Mouse (Mus musculus) neural tube, embryonic 14.5 days (tissue): ENCODE data around the gene Taf4. TPM values are rescaled to one million over a fixed set of nuclear protein-coding genes. Genes with fewer than 3 reads are reported as not detected.

Experiments used
- ATAC-seq: fragments of 200-750 bp; cut with Nextera tagmentation; 2 replicates; pipeline ENCODE4 v1.8.0; 2017; ENCODE audit warnings: low read depth, mild to moderate bottlenecking, moderate TSS enrichment, moderate library complexity
- H3K27ac ChIP-seq: fragments of 300-500 bp; sonication (generic); 2 replicates; pipeline ENCODE4 v1.5.1; 2014; ENCODE audit warnings: low read depth, mild to moderate bottlenecking, control low read depth, low read length, moderate library complexity, mixed read lengths
- H3K27me3 ChIP-seq: fragments of 300-500 bp; sonication (generic); 2 replicates; pipeline ENCODE4 v1.6.1; 2014; ENCODE audit warnings: low read length; ENCODE audit not compliant: control insufficient read depth, insufficient read depth
- H3K36me3 ChIP-seq: fragments of 300-500 bp; sonication (generic); 2 replicates; pipeline ENCODE4 v1.6.1; 2014; ENCODE audit warnings: low read length, mixed read lengths; ENCODE audit not compliant: control insufficient read depth, insufficient read depth
- H3K4me1 ChIP-seq: fragments of 300-500 bp; sonication (generic); 2 replicates; pipeline ENCODE4 v1.6.1; 2014; ENCODE audit warnings: low read length; ENCODE audit not compliant: control insufficient read depth, insufficient read depth
- H3K4me2 ChIP-seq: fragments of 300-500 bp; sonication (generic); 2 replicates; pipeline ENCODE4 v1.6.1; 2014; ENCODE audit warnings: mild to moderate bottlenecking, low read depth, low read length, control low read depth
- H3K4me3 ChIP-seq: fragments of 300-500 bp; sonication (generic); 2 replicates; pipeline ENCODE4 v1.5.1; 2014; ENCODE audit warnings: low read depth, low read length, control low read depth, mixed read lengths
- H3K9ac ChIP-seq: fragments of 300-500 bp; sonication (generic); replicated peaks from 2 replicates; pipeline ENCODE4 v1.6.1; 2014; ENCODE audit warnings: low read depth, mild to moderate bottlenecking, control low read depth, low read length, mixed read lengths
- H3K9me3 ChIP-seq: fragments of 300-500 bp; sonication (generic); 2 replicates; pipeline ENCODE4 v1.6.1; 2016; ENCODE audit warnings: low read length; ENCODE audit not compliant: control insufficient read depth
- WGBS: fragments of 180-500 bp; shearing (Covaris S2); extraction: QIAGEN DNeasy Blood & Tissue Kit; methylation state at CpG from one replicate; pipeline ENCODE4 v1.1.7; 2014; 5-methylcytosine and 5-hydroxymethylcytosine counted together
- polyA plus RNA-seq: library from polyadenylated mRNA; unstranded; fragments of >200 nt; fragmentation: Nextera tagmentation; extraction: Ambion mirVana; gene quantifications from 2 replicates; pipeline ENCODE4 v1.2.1, GENCODE M21; 2014

Taf4 gene
- polyA plus RNA-seq, 1 experiment from 2014 or later, result 6.6 TPM

GRCm38 (mm10) chr2:179912911-179913310 lies 63.5 kb downstream of the Taf4 start:
- Histone ChIP-seq H3K4me3 (no peak overlapping the region), H3K27ac (no peak overlapping the region), H3K9ac (no peak overlapping the region), H3K27me3 (no peaks in the 10 kb centered on the region), H3K4me2 (no peak overlapping the region), H3K36me3 (peaks cover 5% of the 10 kb centered on the region; the same call in 1 of the 2 replicates), H3K9me3 (no peaks in the 10 kb centered on the region), H3K4me1 (no peaks in the 10 kb centered on the region)
- WGBS, result 25% methylated on average over 12 of the region's 12 CpGs
- no peak for ATAC-seq

GRCm38 (mm10) chr2:179896949-179897348 lies 79.5 kb downstream of the Taf4 start:
- ATAC-seq, result no peak
- H3K4me2 ChIP-seq, result no peak overlapping the region
- no peaks in the 10 kb centered on the region; the same call in 1 of the 2 replicates for H3K36me3 ChIP-seq
- 88% methylated on average over 2 of the region's 2 CpGs for WGBS
- H3K4me3 ChIP-seq, result no peak overlapping the region
- H3K9me3 ChIP-seq, result no peaks in the 10 kb centered on the region
- no peak overlapping the region for H3K9ac ChIP-seq
- H3K4me1 ChIP-seq, result no peaks in the 10 kb centered on the region
- H3K27ac ChIP-seq, result no peak overlapping the region
- H3K27me3 ChIP-seq, result no peaks in the 10 kb centered on the region

GRCm38 (mm10) chr2:179891048-179891447 lies 85.4 kb downstream of the Taf4 start:
- ATAC-seq, result no peak
- WGBS, result 89% methylated on average over 3 of the region's 3 CpGs

GRCm38 (mm10) chr2:179884561-179884960 lies 91.9 kb downstream of the Taf4 start:
- Histone ChIP-seq H3K4me3 (no peak overlapping the region), H3K27ac (no peak overlapping the region), H3K4me2 (no peak overlapping the region), H3K9me3 (no peaks in the 10 kb centered on the region), H3K27me3 (no peaks in the 10 kb centered on the region), H3K36me3 (no peaks in the 10 kb centered on the region), H3K9ac (no peak overlapping the region), H3K4me1 (no peaks in the 10 kb centered on the region)
- 28% methylated on average over 7 of the region's 7 CpGs for WGBS
- no peak for ATAC-seq

More at GRCm38 (mm10) chr2:179891048-179891447, 85.4 kb downstream of the Taf4 start:
- H3K4me3 ChIP-seq, result no peak overlapping the region
- no peaks in the 10 kb centered on the region for H3K4me1 ChIP-seq
- no peaks in the 10 kb centered on the region for H3K9me3 ChIP-seq
- H3K4me2 ChIP-seq, result no peak overlapping the region
- no peak overlapping the region for H3K27ac ChIP-seq
- H3K36me3 ChIP-seq, result no peaks in the 10 kb centered on the region; the same call in 1 of the 2 replicates
- no peaks in the 10 kb centered on the region for H3K27me3 ChIP-seq
- H3K9ac ChIP-seq, result no peak overlapping the region

- Histone ChIP-seq H3K9ac (no peak overlapping the region), H3K27ac (no peak overlapping the region)
- 65% methylated on average over 9 of the region's 9 CpGs for WGBS
Observed at GRCm38 (mm10) chr2:179877551-179878215, 98.8 kb downstream of the Taf4 start.

GRCm38 (mm10) chr2:179875147-179875546 lies 101.3 kb downstream of the Taf4 start:
- H3K36me3 ChIP-seq, result no peaks in the 10 kb centered on the region
- no peak overlapping the region for H3K9ac ChIP-seq
- no peak overlapping the region for H3K27ac ChIP-seq
- H3K4me1 ChIP-seq, result no peaks in the 10 kb centered on the region
- 6% methylated on average over 3 of the region's 3 CpGs for WGBS
- H3K4me2 ChIP-seq, result no peak overlapping the region
- H3K9me3 ChIP-seq, result no peaks in the 10 kb centered on the region
- ATAC-seq, result peak; percentile 63; the same call in 1 of the 2 replicates
- no peaks in the 10 kb centered on the region for H3K27me3 ChIP-seq
- H3K4me3 ChIP-seq, result no peak overlapping the region

More at GRCm38 (mm10) chr2:179877551-179878215, 98.8 kb downstream of the Taf4 start:
- Histone ChIP-seq H3K4me3 (no peak overlapping the region), H3K27me3 (no peaks in the 10 kb centered on the region), H3K4me2 (no peak overlapping the region), H3K36me3 (no peaks in the 10 kb centered on the region), H3K9me3 (no peaks in the 10 kb centered on the region), H3K4me1 (no peaks in the 10 kb centered on the region)
- no peak for ATAC-seq

- no peaks in the 10 kb centered on the region for H3K27me3 ChIP-seq
- H3K9me3 ChIP-seq, result no peaks in the 10 kb centered on the region
- no peak overlapping the region for H3K9ac ChIP-seq
- no peak overlapping the region for H3K27ac ChIP-seq
- H3K4me1 ChIP-seq, result peaks cover 11% of the 10 kb centered on the region
- ATAC-seq, result no peak
- no peak overlapping the region for H3K4me2 ChIP-seq
- H3K4me3 ChIP-seq, result no peak overlapping the region
- 45% methylated on average over 5 of the region's 5 CpGs for WGBS
- H3K36me3 ChIP-seq, result no peaks in the 10 kb centered on the region
Observed at GRCm38 (mm10) chr2:179873315-179873714, 103.1 kb downstream of the Taf4 start.

- no peaks in the 10 kb centered on the region for H3K9me3 ChIP-seq
- H3K4me1 ChIP-seq, result peaks cover 11% of the 10 kb centered on the region
- peak; percentile 63; the same call in 1 of the 2 replicates for ATAC-seq
- no peak overlapping the region for H3K27ac ChIP-seq
- H3K9ac ChIP-seq, result no peak overlapping the region
- no peaks in the 10 kb centered on the region for H3K36me3 ChIP-seq
- H3K4me2 ChIP-seq, result no peak overlapping the region
- H3K27me3 ChIP-seq, result no peaks in the 10 kb centered on the region
- 67% methylated on average over 5 of the region's 5 CpGs for WGBS
- no peak overlapping the region for H3K4me3 ChIP-seq
Observed at GRCm38 (mm10) chr2:179872724-179873123, 103.7 kb downstream of the Taf4 start.

GRCm38 (mm10) chr2:179869871-179870270 lies 106.6 kb downstream of the Taf4 start:
- ATAC-seq, result peak; percentile 77; the same call in 1 of the 2 replicates
- Histone ChIP-seq H3K9ac (no peak overlapping the region; the same call in 1 of the 2 replicates), H3K9me3 (no peaks in the 10 kb centered on the region), H3K4me1 (peaks cover 11% of the 10 kb centered on the region), H3K27me3 (no peaks in the 10 kb centered on the region), H3K4me2 (no peak overlapping the region), H3K4me3 (no peak overlapping the region), H3K36me3 (no peaks in the 10 kb centered on the region), H3K27ac (no peak overlapping the region; the same call in 1 of the 2 replicates)
- 12% methylated on average over 2 of the region's 2 CpGs for WGBS
